Mouse (Mus musculus): Measurements from ENCODE around the gene Gm42715. TPM values are rescaled to one million over a fixed set of nuclear protein-coding genes. Genes with fewer than 3 reads are reported as not detected.

Gm42715 gene
- polyA plus RNA-seq, 1 experiment from 2014 or later: 11.3 TPM

DNA sequence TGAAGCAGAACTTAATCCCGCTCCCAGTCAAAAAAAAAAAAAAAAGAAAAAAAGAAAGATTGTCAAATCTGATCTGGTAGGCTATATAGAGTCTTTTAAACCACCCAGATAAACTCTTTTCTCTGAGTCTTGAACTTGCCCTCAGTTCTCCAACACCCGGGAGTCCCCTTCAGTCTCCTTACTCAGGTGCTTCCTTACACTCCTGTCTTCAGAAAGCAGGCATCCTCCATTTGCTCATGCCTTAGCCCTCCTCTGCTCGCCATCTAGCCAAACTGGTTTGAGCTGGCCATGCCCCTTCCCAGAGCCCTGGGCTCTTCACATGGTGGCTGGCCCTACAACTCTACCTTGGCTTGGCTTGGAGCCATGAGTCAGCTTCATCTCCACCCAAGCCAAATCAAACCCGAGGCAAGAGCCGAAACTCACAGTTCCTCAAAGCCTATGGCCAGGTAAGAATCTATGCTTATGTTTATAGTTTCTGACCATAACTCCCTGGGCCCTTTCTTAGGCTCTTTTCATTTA, 42.0 kb downstream of the Gm42715 start, which contains the start of gene Tmem265:
TSS of gene Tmem265 (plus strand) at position 51 of the 519 bp plus-strand sequence.
- Histone ChIP-seq H3K4me3 (ENCODE audit: low read length) (no peak within 1 kb of the TSS), H3K36me3 (ENCODE audit: control insufficient read depth, insufficient read depth, low read length) (peaks cover 21% of the 10 kb centered on the region), H3K9ac (ENCODE audit: low read depth, low read length) (no peak within 1 kb of the TSS), H3K9me3 (ENCODE audit: control insufficient read depth, low read length) (no peaks in the 10 kb centered on the region), H3K27me3 (replicated peaks; ENCODE audit: control insufficient read depth, insufficient read depth, low read length) (no peaks in the 10 kb centered on the region), H3K4me1 (ENCODE audit: control insufficient read depth, insufficient read depth, low read length) (no peaks in the 10 kb centered on the region), H3K4me2 (ENCODE audit: low read depth, low read length) (no peak within 1 kb of the TSS), H3K27ac (ENCODE audit: low read length) (no peak within 1 kb of the TSS)
- WGBS: 92% methylated on average over 5 of the region's 5 CpGs
- no peak for ATAC-seq

DNA sequence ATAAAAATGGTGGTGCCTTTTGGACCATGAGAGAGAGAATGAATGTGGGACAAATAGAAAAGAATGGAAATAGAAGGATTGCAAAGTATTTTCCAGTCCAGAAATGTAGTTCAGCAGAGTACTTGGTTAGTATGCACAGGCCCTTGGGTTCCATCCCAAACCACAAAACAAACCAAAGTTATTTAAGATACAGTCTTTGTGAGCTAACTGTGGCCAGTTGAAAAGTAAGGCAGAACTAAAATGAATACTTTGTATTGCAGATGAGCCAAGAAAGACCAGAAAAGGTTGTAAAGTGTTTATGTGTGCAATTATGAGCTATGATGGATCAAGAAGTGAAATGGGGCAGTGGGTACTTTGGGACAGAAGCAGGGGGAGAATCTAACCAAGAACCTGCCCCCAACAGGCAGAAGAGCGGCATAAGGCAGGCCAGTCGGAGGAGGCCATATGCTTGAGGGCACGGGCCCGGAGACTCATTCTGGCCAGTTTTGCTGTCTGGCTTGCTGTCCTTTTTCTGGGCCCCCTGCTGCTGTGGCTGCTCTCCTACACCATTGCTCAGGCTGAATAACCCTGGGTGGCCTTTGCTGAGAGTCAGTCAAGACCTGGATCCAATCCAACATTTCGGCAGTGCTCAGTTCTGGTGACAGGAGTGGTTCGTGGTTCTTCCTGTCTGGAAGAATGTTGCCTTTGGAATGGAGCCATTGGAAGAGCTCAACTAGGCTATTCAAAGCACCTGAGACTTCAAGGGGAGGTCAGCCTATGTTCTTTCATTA, 45.2 kb downstream of the Gm42715 start:
- Histone ChIP-seq H3K4me1 (ENCODE audit: control insufficient read depth, insufficient read depth, low read length) (no peaks in the 10 kb centered on the region), H3K4me2 (ENCODE audit: low read depth, low read length) (no peak overlapping the region), H3K9me3 (ENCODE audit: control insufficient read depth, low read length) (no peaks in the 10 kb centered on the region), H3K9ac (ENCODE audit: low read depth, low read length) (no peak overlapping the region), H3K27ac (ENCODE audit: low read length) (no peak overlapping the region), H3K36me3 (ENCODE audit: control insufficient read depth, insufficient read depth, low read length) (peaks cover 3% of the 10 kb centered on the region; the same call in 1 of the 2 replicates), H3K27me3 (replicated peaks; ENCODE audit: control insufficient read depth, insufficient read depth, low read length) (no peaks in the 10 kb centered on the region), H3K4me3 (ENCODE audit: low read length) (no peak overlapping the region)
- 74% methylated on average over 6 of the region's 6 CpGs for WGBS
- ATAC-seq: no peak

GRCm38 (mm10) chr7:127572895-127573471, 53.6 kb downstream of the Gm42715 start, which contains the start of gene Phkg2:
Gene Phkg2 (plus strand): TSS chr7:127573340.
- Histone ChIP-seq H3K9me3 (ENCODE audit: control insufficient read depth, low read length) (no peaks in the 10 kb centered on the region), H3K4me1 (ENCODE audit: control insufficient read depth, insufficient read depth, low read length) (peaks cover 10% of the 10 kb centered on the region), H3K36me3 (ENCODE audit: control insufficient read depth, insufficient read depth, low read length) (0 out of 2 replicates have a peak, but pooled peaks cover 9% of the 10 kb centered on the region), H3K27me3 (replicated peaks; ENCODE audit: control insufficient read depth, insufficient read depth, low read length) (no peaks in the 10 kb centered on the region), H3K9ac (ENCODE audit: low read depth, low read length) (peak within 1 kb of the TSS; percentile 78), H3K4me3 (ENCODE audit: low read length) (peak within 1 kb of the TSS; percentile 64), H3K4me2 (ENCODE audit: low read depth, low read length) (peak within 1 kb of the TSS; percentile 68), H3K27ac (ENCODE audit: low read length) (peak within 1 kb of the TSS; percentile 85)
- peak; percentile 99 for ATAC-seq
- under 1% methylated on average over 17 of the region's 17 CpGs for WGBS

- Histone ChIP-seq H3K27me3 (replicated peaks; ENCODE audit: control insufficient read depth, insufficient read depth, low read length) (no peaks in the 10 kb centered on the region), H3K4me2 (ENCODE audit: low read depth, low read length) (peak overlapping the region; percentile 68), H3K9ac (ENCODE audit: low read depth, low read length) (peak overlapping the region; percentile 78), H3K36me3 (ENCODE audit: control insufficient read depth, insufficient read depth, low read length) (0 out of 2 replicates have a peak, but pooled peaks cover 9% of the 10 kb centered on the region), H3K9me3 (ENCODE audit: control insufficient read depth, low read length) (no peaks in the 10 kb centered on the region), H3K4me1 (ENCODE audit: control insufficient read depth, insufficient read depth, low read length) (peaks cover 10% of the 10 kb centered on the region), H3K4me3 (ENCODE audit: low read length) (peak overlapping the region; percentile 64), H3K27ac (ENCODE audit: low read length) (peak overlapping the region; percentile 43)
- peak; percentile 61 for ATAC-seq
- WGBS: under 1% methylated on average over 27 of the region's 28 CpGs
Observed at GRCm38 (mm10) chr7:127573503-127574008, 54.2 kb downstream of the Gm42715 start.

DNA sequence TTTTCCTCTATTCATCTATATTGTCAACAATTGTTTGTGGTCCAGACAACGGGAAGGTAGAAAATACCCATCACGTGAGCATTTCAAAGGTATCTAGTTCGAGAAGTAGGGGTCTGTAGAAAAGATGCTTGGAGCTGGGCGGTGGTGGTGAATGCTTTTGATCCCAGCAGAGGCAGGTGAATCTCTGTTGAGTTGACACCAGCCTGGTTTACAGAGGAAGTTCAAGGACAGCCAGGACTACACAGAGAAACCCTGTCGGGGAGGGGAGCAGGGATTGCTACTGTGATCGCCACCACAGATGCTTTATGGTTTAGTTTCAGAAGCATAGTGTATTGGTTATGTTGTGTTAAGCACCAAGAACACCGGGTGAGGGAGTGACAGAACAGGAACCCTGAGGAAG, 54.7 kb downstream of the Gm42715 start:
- ATAC-seq: no peak
- Histone ChIP-seq H3K27ac (ENCODE audit: low read length) (no peak overlapping the region), H3K9me3 (ENCODE audit: control insufficient read depth, low read length) (no peaks in the 10 kb centered on the region)

DNA sequence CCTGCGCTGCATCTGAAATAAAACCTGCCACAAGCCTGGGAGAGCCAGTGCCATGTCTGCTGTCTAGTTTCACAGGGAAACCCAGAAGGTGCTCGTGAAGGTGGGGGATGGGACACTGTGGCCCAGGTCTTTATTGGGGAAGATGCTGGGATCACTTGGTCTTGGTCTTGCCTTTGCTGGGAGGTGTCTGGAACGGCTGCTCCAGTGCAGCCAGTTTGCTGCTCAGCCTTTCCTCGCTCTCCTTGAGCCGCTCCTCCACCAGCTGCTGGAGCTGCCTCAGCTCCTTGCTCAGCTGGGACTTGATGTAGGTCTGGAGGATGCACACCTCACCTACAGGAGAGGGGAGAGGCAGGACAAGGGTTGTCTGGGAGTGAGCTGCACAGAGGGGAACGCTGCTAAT, 63.9 kb downstream of the Gm42715 start:
- Histone ChIP-seq H3K4me1 (ENCODE audit: control insufficient read depth, insufficient read depth, low read length) (peaks cover 7% of the 10 kb centered on the region), H3K27me3 (replicated peaks; ENCODE audit: control insufficient read depth, insufficient read depth, low read length) (no peaks in the 10 kb centered on the region), H3K36me3 (ENCODE audit: control insufficient read depth, insufficient read depth, low read length) (peaks cover 11% of the 10 kb centered on the region; the same call in 1 of the 2 replicates), H3K9ac (ENCODE audit: low read depth, low read length) (no peak overlapping the region), H3K4me3 (ENCODE audit: low read length) (no peak overlapping the region), H3K4me2 (ENCODE audit: low read depth, low read length) (no peak overlapping the region), H3K9me3 (ENCODE audit: control insufficient read depth, low read length) (no peaks in the 10 kb centered on the region), H3K27ac (ENCODE audit: low read length) (no peak overlapping the region)
- 92% methylated on average over 6 of the region's 6 CpGs for WGBS
- no peak for ATAC-seq

More for the DNA sequence above, 54.7 kb downstream of the Gm42715 start:
- H3K36me3 ChIP-seq (ENCODE audit: control insufficient read depth, insufficient read depth, low read length): 0 out of 2 replicates have a peak, but pooled peaks cover 9% of the 10 kb centered on the region
- WGBS: 13% methylated on average over 7 of the region's 7 CpGs
- peak overlapping the region; percentile 78 for H3K9ac ChIP-seq (ENCODE audit: low read depth, low read length)
- H3K4me2 ChIP-seq (ENCODE audit: low read depth, low read length): peak overlapping the region; percentile 68
- peaks cover 10% of the 10 kb centered on the region for H3K4me1 ChIP-seq (ENCODE audit: control insufficient read depth, insufficient read depth, low read length)
- no peaks in the 10 kb centered on the region for H3K27me3 ChIP-seq (replicated peaks; ENCODE audit: control insufficient read depth, insufficient read depth, low read length)
- peak overlapping the region; percentile 64 for H3K4me3 ChIP-seq (ENCODE audit: low read length)

DNA sequence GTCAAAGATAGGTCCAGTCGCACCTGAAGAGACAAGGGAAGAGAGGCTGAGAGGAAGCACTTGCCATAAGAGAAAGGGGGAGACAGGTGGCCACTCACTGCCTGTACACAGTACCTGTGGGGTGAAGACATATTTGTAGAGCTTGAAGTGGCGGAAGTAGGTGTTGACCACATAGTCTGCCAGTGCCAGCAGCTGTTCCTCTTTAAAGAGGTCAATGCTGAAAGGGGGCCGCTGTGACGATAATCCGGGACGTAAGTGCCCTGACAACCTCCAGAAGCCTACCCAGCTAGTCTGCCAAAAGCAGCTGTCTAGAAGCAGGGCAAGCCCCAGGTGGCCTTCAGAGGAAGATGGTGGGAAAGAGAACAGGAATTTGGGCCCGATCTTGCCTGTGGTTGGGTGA, 65.6 kb downstream of the Gm42715 start:
- 92% methylated on average over 7 of the region's 7 CpGs for WGBS
- H3K4me3 ChIP-seq (ENCODE audit: low read length): no peak overlapping the region
- H3K9me3 ChIP-seq (ENCODE audit: control insufficient read depth, low read length): no peaks in the 10 kb centered on the region
- no peak overlapping the region for H3K27ac ChIP-seq (ENCODE audit: low read length)
- no peak overlapping the region for H3K4me2 ChIP-seq (ENCODE audit: low read depth, low read length)
- H3K4me1 ChIP-seq (ENCODE audit: control insufficient read depth, insufficient read depth, low read length): peaks cover 14% of the 10 kb centered on the region
- peaks cover 11% of the 10 kb centered on the region; the same call in 1 of the 2 replicates for H3K36me3 ChIP-seq (ENCODE audit: control insufficient read depth, insufficient read depth, low read length)
- no peak for ATAC-seq
- H3K27me3 ChIP-seq (replicated peaks; ENCODE audit: control insufficient read depth, insufficient read depth, low read length): no peaks in the 10 kb centered on the region
- no peak overlapping the region for H3K9ac ChIP-seq (ENCODE audit: low read depth, low read length)

DNA sequence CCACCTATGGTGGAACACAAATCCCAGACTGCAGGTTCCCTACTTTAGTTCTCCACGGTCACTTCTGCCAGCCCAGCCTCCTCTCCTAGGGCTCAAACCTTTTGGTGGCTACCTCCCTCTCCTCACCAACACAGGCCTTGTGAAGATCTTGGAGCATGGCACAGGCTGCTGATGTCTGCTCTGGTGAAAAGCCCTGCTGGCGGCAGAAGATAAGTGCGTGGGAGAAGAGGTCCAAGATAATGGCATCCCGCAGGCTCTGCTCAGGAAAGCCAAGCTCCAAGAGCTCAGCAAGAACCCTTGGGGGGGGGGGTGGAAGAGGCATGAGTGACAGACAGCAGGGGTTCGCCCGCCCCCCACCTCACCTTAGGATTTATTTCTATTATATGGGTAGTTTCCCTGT, 66.8 kb downstream of the Gm42715 start:
- Histone ChIP-seq H3K9me3 (ENCODE audit: control insufficient read depth, low read length) (no peaks in the 10 kb centered on the region), H3K27ac (ENCODE audit: low read length) (no peak overlapping the region), H3K4me1 (ENCODE audit: control insufficient read depth, insufficient read depth, low read length) (peaks cover 14% of the 10 kb centered on the region), H3K4me3 (ENCODE audit: low read length) (no peak overlapping the region), H3K4me2 (ENCODE audit: low read depth, low read length) (no peak overlapping the region), H3K27me3 (replicated peaks; ENCODE audit: control insufficient read depth, insufficient read depth, low read length) (no peaks in the 10 kb centered on the region), H3K36me3 (ENCODE audit: control insufficient read depth, insufficient read depth, low read length) (peaks cover 17% of the 10 kb centered on the region), H3K9ac (ENCODE audit: low read depth, low read length) (no peak overlapping the region)
- ATAC-seq: no peak
- WGBS: 92% methylated on average over 6 of the region's 6 CpGs

DNA sequence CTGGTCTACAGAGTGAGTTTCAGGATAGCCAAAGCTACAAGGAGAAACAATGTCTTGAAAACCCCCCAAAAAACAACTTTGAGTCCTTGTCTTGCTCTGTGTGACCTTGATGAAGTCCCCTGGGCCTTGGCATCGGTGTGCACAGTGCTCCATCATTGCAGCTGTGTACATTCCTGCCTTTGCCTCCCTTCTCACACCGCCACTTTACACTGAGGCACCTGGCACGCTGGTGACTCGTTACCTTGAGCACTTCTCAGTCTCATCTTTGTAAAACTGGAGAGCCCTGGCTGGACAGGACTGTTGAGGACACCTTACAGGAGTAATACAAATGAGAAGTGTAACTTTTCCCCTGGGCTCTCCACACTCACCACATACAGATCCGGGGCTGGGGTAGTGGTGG, 67.8 kb downstream of the Gm42715 start:
- Histone ChIP-seq H3K4me2 (ENCODE audit: low read depth, low read length) (peak overlapping the region; percentile 97), H3K4me1 (ENCODE audit: control insufficient read depth, insufficient read depth, low read length) (peaks cover 14% of the 10 kb centered on the region), H3K9ac (ENCODE audit: low read depth, low read length) (peak overlapping the region; percentile 64; the same call in 1 of the 2 replicates), H3K27ac (ENCODE audit: low read length) (no peak overlapping the region), H3K36me3 (ENCODE audit: control insufficient read depth, insufficient read depth, low read length) (peaks cover 23% of the 10 kb centered on the region), H3K9me3 (ENCODE audit: control insufficient read depth, low read length) (no peaks in the 10 kb centered on the region), H3K27me3 (replicated peaks; ENCODE audit: control insufficient read depth, insufficient read depth, low read length) (no peaks in the 10 kb centered on the region), H3K4me3 (ENCODE audit: low read length) (peak overlapping the region; percentile 92; the same call in 1 of the 2 replicates)
- WGBS: 58% methylated on average over 5 of the region's 5 CpGs
- no peak for ATAC-seq
